Mouse (Mus musculus) stomach, embryonic 16.5 days (tissue): ENCODE measurements around the gene Gm21897. TPM values are rescaled to one million over a fixed set of nuclear protein-coding genes. Genes with fewer than 3 reads are reported as not detected.

ENCODE experiments used
- ATAC-seq: fragments of 200-750 bp; cut with Nextera tagmentation; 2 replicates; pipeline ENCODE4 v1.8.0; 2017; ENCODE audit warnings: moderate number of reproducible peaks, moderate TSS enrichment; ENCODE audit not compliant: insufficient read depth, low FRiP score
- H3K27ac ChIP-seq: fragments of 300-500 bp; sonication (generic); 2 replicates; pipeline ENCODE4 v1.5.1; 2014; ENCODE audit warnings: low read length
- H3K27me3 ChIP-seq: fragments of 300-500 bp; sonication (generic); 2 replicates; pipeline ENCODE4 v1.6.1; 2014; ENCODE audit warnings: low read length, control low read depth, mixed read lengths; ENCODE audit not compliant: control insufficient read depth, insufficient read depth
- H3K36me3 ChIP-seq: fragments of 300-500 bp; sonication (generic); 2 replicates; pipeline ENCODE4 v1.6.1; 2014; ENCODE audit warnings: low read length; ENCODE audit not compliant: control insufficient read depth, insufficient read depth
- H3K4me1 ChIP-seq: fragments of 300-500 bp; sonication (generic); 2 replicates; pipeline ENCODE4 v1.6.1; 2014; ENCODE audit warnings: low read length, control low read depth, mixed read lengths; ENCODE audit not compliant: control insufficient read depth, insufficient read depth
- H3K4me2 ChIP-seq: fragments of 300-500 bp; sonication (generic); 2 replicates; pipeline ENCODE4 v1.6.1; 2014; ENCODE audit warnings: low read depth, low read length, mixed read lengths
- H3K4me3 ChIP-seq: fragments of 300-500 bp; sonication (generic); replicated peaks from 2 replicates; pipeline ENCODE4 v1.5.1; 2014; ENCODE audit warnings: mild to moderate bottlenecking, low read length
- H3K9ac ChIP-seq: fragments of 300-500 bp; sonication (generic); 2 replicates; pipeline ENCODE4 v1.6.1; 2014; ENCODE audit warnings: low read length
- H3K9me3 ChIP-seq: fragments of 300-500 bp; sonication (generic); replicated peaks from 2 replicates; pipeline ENCODE4 v1.6.1; 2016; ENCODE audit warnings: low read length, control low read depth; ENCODE audit not compliant: control insufficient read depth
- WGBS: fragments of 180-500 bp; shearing (Covaris S2); extraction: QIAGEN DNeasy Blood & Tissue Kit; methylation state at CpG from one replicate; pipeline ENCODE4 v1.1.7; 2014; 5-methylcytosine and 5-hydroxymethylcytosine counted together
- polyA plus RNA-seq: library from polyadenylated mRNA; unstranded; fragments of >200 nt; fragmentation: Nextera tagmentation; extraction: Ambion mirVana; gene quantifications from 2 replicates; pipeline ENCODE4 v1.2.1, GENCODE M21; 2015

Gene Gm21897
- polyA plus RNA-seq, 1 experiment from 2014 or later = not detected

GRCm38 (mm10) chr16:15349381-15349780 is 32.1 kb downstream of the Gm21897 start:
- ATAC-seq = no peak
- no peaks in the 10 kb centered on the region for H3K27me3 ChIP-seq
- H3K9me3 ChIP-seq = no peaks in the 10 kb centered on the region
- no peak overlapping the region for H3K4me3 ChIP-seq
- no peak overlapping the region for H3K9ac ChIP-seq
- WGBS = 66% methylated on average over 2 of the region's 2 CpGs
- no peaks in the 10 kb centered on the region for H3K4me1 ChIP-seq
- H3K27ac ChIP-seq = no peak overlapping the region
- H3K36me3 ChIP-seq = no peaks in the 10 kb centered on the region
- H3K4me2 ChIP-seq = no peak overlapping the region

GRCm38 (mm10) chr16:15351301-15351700 is 34.0 kb downstream of the Gm21897 start:
- Histone ChIP-seq H3K9me3 (no peaks in the 10 kb centered on the region), H3K27me3 (no peaks in the 10 kb centered on the region), H3K4me3 (no peak overlapping the region), H3K27ac (no peak overlapping the region), H3K4me2 (no peak overlapping the region), H3K36me3 (no peaks in the 10 kb centered on the region), H3K4me1 (no peaks in the 10 kb centered on the region), H3K9ac (no peak overlapping the region)
- WGBS = 35% methylated on average over 1 of the region's 1 CpGs
- ATAC-seq = no peak

GRCm38 (mm10) chr16:15352320-15352719 is 35.1 kb downstream of the Gm21897 start:
- no peaks in the 10 kb centered on the region for H3K36me3 ChIP-seq
- H3K9me3 ChIP-seq = no peaks in the 10 kb centered on the region
- no peak overlapping the region for H3K27ac ChIP-seq
- H3K4me2 ChIP-seq = no peak overlapping the region
- no peak overlapping the region for H3K9ac ChIP-seq
- no peaks in the 10 kb centered on the region for H3K27me3 ChIP-seq
- ATAC-seq = no peak
- WGBS = 64% methylated on average over 2 of the region's 2 CpGs
- H3K4me1 ChIP-seq = peaks cover under 1% of the 10 kb centered on the region; the same call in 1 of the 2 replicates
- H3K4me3 ChIP-seq = no peak overlapping the region

DNA sequence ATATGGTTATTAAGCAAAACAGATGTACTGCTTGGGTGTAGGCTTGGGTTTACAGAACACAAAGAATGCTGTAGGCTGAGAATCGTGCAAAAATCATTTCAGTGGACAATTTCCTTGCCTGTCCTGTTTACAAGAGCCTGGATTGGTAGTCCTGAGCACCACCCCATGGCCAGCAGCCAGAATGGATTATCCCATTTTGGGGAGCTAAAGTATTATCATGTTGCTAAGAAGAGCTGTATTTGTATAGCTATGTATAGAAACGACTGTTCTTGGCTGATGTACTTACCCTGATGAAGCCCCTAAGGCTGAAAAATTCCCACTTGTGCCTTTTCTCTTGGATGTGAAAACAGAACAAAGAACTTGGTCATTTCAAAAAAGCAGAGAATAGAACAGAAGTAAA is 37.6 kb downstream of the Gm21897 start:
- WGBS = 38% methylated on average over 2 of the region's 2 CpGs
- Histone ChIP-seq H3K36me3 (no peaks in the 10 kb centered on the region), H3K27me3 (no peaks in the 10 kb centered on the region), H3K4me2 (no peak overlapping the region), H3K27ac (peak overlapping the region; percentile 66), H3K9ac (no peak overlapping the region), H3K9me3 (no peaks in the 10 kb centered on the region), H3K4me3 (no peak overlapping the region), H3K4me1 (peaks cover 4% of the 10 kb centered on the region)
- peak; percentile 68; the same call in 1 of the 2 replicates for ATAC-seq

DNA sequence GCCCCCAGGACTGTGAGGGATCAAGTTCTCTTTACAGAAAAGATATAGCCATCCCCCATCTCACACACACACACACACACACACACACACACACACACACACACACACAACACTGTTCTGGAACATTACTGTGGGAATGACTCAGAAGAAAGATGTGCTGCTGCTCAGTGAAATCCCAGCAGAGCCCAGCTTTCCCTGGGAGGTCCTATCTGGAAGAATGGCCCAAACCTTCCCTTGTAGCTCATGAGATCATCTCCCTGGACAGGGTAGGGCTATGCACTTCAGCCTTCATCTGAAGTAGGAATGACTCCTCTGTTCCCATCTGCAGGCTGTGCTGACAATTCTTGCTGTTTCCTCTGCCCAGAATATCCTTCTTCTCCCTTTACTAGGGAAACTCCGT is 38.1 kb downstream of the Gm21897 start:
- peak; percentile 78 for ATAC-seq
- no peaks in the 10 kb centered on the region for H3K36me3 ChIP-seq
- H3K9ac ChIP-seq = no peak overlapping the region
- peak overlapping the region; percentile 66 for H3K27ac ChIP-seq
- H3K4me1 ChIP-seq = peaks cover 4% of the 10 kb centered on the region
- no peaks in the 10 kb centered on the region for H3K9me3 ChIP-seq
- no peaks in the 10 kb centered on the region for H3K27me3 ChIP-seq
- H3K4me3 ChIP-seq = no peak overlapping the region
- no peak overlapping the region for H3K4me2 ChIP-seq
- WGBS = 83% methylated on average over 1 of the region's 1 CpGs

- Histone ChIP-seq H3K4me2 (no peak overlapping the region), H3K9ac (no peak overlapping the region)
Measured at GRCm38 (mm10) chr16:15357766-15358165, 40.5 kb downstream of the Gm21897 start.

GRCm38 (mm10) chr16:15359110-15359782 is 42.0 kb downstream of the Gm21897 start:
- no peaks in the 10 kb centered on the region for H3K36me3 ChIP-seq
- peaks cover 4% of the 10 kb centered on the region for H3K4me1 ChIP-seq
- H3K4me3 ChIP-seq = no peak overlapping the region
- H3K4me2 ChIP-seq = no peak overlapping the region
- no peak overlapping the region for H3K9ac ChIP-seq
- no peaks in the 10 kb centered on the region for H3K27me3 ChIP-seq
- WGBS = 78% methylated on average over 3 of the region's 3 CpGs
- no peak for ATAC-seq
- no peak overlapping the region for H3K27ac ChIP-seq
- no peaks in the 10 kb centered on the region for H3K9me3 ChIP-seq

More at GRCm38 (mm10) chr16:15357766-15358165, 40.5 kb downstream of the Gm21897 start:
- Histone ChIP-seq H3K27me3 (no peaks in the 10 kb centered on the region), H3K27ac (no peak overlapping the region; the same call in 1 of the 2 replicates), H3K36me3 (no peaks in the 10 kb centered on the region), H3K4me1 (peaks cover 4% of the 10 kb centered on the region), H3K9me3 (no peaks in the 10 kb centered on the region), H3K4me3 (no peak overlapping the region)
- no peak for ATAC-seq

DNA sequence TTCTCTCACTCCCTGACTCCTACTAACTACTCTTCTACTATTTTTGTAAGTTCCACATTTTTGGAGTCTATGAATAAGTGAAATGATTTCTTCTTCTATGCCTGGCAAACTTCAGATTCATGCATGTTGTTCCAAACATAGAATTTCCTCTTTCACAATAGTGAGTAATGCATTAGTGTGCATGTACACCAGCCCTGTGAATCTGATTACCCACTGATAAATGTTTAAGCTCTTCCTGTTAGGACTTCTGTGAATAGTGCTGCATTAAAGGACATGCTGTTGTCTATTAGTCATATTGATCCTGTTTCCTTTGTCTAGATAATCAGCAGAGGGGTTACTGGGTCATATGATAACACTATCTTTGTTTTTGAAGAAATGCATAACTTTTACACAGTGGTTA is 43.6 kb downstream of the Gm21897 start:
- no peak overlapping the region for H3K9ac ChIP-seq
- ATAC-seq = no peak

More for the DNA sequence above, 43.6 kb downstream of the Gm21897 start:
- no peaks in the 10 kb centered on the region for H3K27me3 ChIP-seq
- peaks cover 4% of the 10 kb centered on the region for H3K4me1 ChIP-seq
- no peaks in the 10 kb centered on the region for H3K36me3 ChIP-seq
- H3K4me2 ChIP-seq = no peak overlapping the region
- H3K9me3 ChIP-seq = no peaks in the 10 kb centered on the region
- no peak overlapping the region for H3K4me3 ChIP-seq
- no peak overlapping the region for H3K27ac ChIP-seq
